Mouse (Mus musculus) cerebellum, postnatal 14 days (tissue): Measurements from ENCODE around the gene E2f4.

Experiments
- DNase-seq, 2 experiments: peaks; one replicate each; pipeline ENCODE4 v3.0.0; 2021; ENCODE audit warnings: mixed read lengths in 2 of 2

E2f4 gene

DNA sequence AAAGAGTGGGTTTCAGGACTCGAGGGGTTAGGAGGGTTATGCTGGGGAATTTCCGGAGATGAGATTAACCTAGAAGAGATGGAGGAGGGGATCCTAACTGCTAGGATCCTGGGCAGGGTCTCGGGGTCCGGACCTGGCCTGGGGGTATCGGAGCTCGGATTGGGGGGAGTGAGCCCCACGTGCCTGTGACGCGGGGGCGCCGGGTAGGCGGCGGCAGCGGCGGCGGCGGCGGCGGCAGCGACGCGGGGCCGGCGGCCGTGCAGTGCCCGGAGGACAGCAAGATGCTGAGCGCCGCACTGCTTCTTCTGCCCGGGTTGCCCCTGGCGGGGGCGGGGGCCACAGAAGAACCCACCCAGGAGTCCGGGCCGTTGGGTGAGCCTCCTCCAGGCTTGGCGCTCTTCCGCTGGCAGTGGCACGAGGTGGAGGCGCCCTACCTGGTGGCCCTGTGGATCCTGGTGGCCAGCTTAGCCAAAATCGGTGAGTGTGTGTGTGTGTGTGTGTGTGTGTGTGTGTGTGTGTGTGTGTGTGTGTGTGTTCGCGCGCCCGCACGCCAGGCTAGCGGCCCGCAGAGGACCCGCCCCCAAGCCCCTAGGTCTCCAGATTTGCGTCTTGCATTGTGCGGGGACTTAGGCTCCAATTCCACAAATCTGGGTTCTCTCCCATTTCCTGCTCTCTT is 51.8 kb downstream of the E2f4 start:
- DNase-seq: peak; percentile 76 to 80

DNA sequence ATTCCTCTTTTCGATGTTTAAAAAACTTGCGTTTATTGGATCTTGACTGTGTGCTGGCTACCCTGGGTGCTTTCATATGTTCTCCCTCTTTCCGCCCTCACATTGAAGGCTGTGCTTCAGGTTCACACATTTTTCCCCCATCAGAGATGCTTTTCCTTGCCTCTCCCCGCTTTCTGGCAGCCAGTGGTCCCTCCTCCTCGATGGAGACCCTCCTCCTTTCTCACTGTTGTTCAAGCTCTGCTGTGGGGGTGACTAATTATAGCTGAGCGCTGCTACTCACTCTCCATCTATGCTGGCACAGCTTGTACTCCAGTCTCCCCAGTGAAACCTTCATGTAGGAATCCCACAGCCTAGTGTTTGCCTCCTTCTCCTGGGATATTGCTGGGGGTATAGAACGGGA is 52.7 kb downstream of the E2f4 start:
- DNase-seq: peak in 1 of 2 experiments; percentile 50

DNA sequence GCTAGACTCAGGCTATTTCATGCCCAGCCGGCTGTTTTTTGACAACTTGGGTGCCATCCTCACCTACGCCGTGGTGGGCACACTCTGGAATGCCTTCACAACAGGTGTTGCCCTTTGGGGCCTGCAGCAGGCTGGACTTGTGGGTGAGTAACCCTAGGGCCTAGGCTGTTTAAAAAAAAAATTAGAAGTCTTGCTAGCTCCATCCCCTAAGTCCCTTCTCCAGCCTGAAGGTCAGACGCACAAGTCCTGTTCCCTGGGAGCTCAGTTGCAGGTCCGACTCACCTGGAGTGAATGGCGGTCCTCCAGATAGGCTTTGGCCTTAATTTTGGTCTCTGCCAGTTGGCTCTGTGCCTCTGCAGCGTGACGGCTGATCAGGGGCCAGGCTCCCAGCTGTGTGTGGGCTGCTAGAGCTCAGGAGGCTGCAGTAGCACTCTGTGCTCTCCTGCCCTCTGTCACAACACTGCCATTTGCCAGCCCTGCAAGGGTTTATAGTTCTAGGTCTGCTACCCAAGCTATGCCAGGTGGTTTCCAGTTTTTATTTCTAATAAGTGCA is 56.2 kb downstream of the E2f4 start:
- DNase-seq: peak; percentile 78 to 82

DNA sequence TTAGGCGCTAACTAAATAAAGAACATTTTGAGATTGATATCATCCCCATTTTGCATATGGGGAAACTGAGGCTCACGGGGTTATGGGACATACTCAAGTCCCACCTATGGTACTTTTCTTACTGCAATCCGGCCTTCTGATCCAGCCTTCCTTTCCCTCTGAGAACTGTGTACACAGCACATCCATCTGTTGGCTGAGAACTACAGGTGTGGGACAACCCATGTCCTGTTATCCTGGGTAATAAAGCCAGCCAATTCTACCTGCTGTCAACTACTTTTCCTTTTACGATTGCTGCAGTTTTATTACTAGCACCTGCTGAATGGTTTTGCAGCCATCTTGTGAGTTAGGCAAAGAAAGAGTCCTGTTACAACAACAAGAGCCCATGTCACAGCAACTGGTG is 57.1 kb downstream of the E2f4 start:
- no peak for DNase-seq
